In the genomic region with DNA sequence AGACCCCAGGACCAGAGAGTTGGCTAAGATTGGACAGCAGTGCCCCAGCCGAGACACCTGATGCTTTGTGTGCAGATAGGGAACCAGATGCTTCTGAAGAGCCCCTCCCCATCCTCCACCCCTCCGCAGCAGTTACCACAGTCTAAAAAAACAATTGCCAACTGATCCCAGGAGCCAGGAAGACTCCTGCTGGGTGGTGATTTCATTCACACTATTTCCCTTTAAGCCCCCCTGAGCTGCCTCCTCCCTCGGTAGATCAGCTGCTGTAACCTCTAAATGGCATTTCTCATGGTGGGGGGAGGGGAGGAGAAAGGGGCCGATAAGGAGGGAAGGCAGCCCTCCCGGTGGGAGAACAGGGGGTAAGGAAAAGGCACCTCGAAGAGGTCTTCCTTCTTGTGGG, we compare ENCODE assay signal across 20 mouse cellular contexts. TPM values are rescaled to one million over a fixed set of nuclear protein-coding genes. Genes with fewer than 3 reads are reported as not detected.
DNase-seq lines count a peak whose midpoint lies in the region; ATAC-seq and TF ChIP-seq lines count a peak whose summit lies in the region.
"Had no signal": no experiment of that assay in that cellular context is flagged by ENCODE, and none has a peak within 500 bp of the region (broad histone marks: within the 10 kb centered on the region; RNA-seq: fewer than 3 reads in every experiment).

No protein-coding gene starts in this region.

- peak overlapping the region; percentile 59 for H3K27ac ChIP-seq in heart, embryonic 10.5 days
- peak overlapping the region; percentile 14 for H3K27ac ChIP-seq in midbrain, embryonic 10.5 days (replicated peaks)
- H3K27ac ChIP-seq in midbrain, postnatal 0 days (ENCODE audit: low read depth, low read length), result no peak overlapping the region
- H3K27ac ChIP-seq in limb, embryonic 14.5 days (replicated peaks; ENCODE audit: low read depth, low read length), result no peak overlapping the region
- H3K27ac ChIP-seq: liver, embryonic 13.5 days had no signal

- H3K9me3 ChIP-seq in heart, embryonic 10.5 days, result no peaks in the 10 kb centered on the region
- H3K9me3 ChIP-seq in midbrain, embryonic 10.5 days (replicated peaks), result no peaks in the 10 kb centered on the region
- H3K9me3 ChIP-seq in midbrain, postnatal 0 days (ENCODE audit: low read length), result no peaks in the 10 kb centered on the region
- no peaks in the 10 kb centered on the region for H3K9me3 ChIP-seq in limb, embryonic 14.5 days (ENCODE audit: control insufficient read depth, low read length)
- H3K9me3 ChIP-seq: liver, embryonic 13.5 days had no signal

- peaks cover 31% of the 10 kb centered on the region for H3K4me1 ChIP-seq in heart, embryonic 10.5 days
- H3K4me1 ChIP-seq in midbrain, embryonic 10.5 days, result peaks cover 22% of the 10 kb centered on the region
- H3K4me1 ChIP-seq in midbrain, postnatal 0 days (ENCODE audit: insufficient read depth, low read length), result no peaks in the 10 kb centered on the region
- peaks cover 17% of the 10 kb centered on the region for H3K4me1 ChIP-seq in limb, embryonic 14.5 days (ENCODE audit: control insufficient read depth, insufficient read depth, low read length)

- H3K4me3 ChIP-seq in heart, embryonic 10.5 days, result peak overlapping the region; percentile 32
- H3K4me3 ChIP-seq in midbrain, embryonic 10.5 days, result no peak overlapping the region
- no peak overlapping the region for H3K4me3 ChIP-seq in midbrain, postnatal 0 days (ENCODE audit: low read depth, low read length)
- H3K4me3 ChIP-seq in limb, embryonic 14.5 days (replicated peaks; ENCODE audit: low read length), result no peak overlapping the region
- H3K4me3 ChIP-seq: liver, embryonic 13.5 days had no signal

- H3K27me3 ChIP-seq in heart, embryonic 10.5 days (ENCODE audit: insufficient read depth, poor library complexity, severe bottlenecking), result no peaks in the 10 kb centered on the region
- H3K27me3 ChIP-seq in midbrain, embryonic 10.5 days (ENCODE audit: low read depth, poor library complexity, severe bottlenecking), result peaks cover 39% of the 10 kb centered on the region
- no peaks in the 10 kb centered on the region for H3K27me3 ChIP-seq in midbrain, postnatal 0 days (ENCODE audit: insufficient read depth, low read length)
- H3K27me3 ChIP-seq in limb, embryonic 14.5 days (ENCODE audit: control insufficient read depth, insufficient read depth, low read length), result no peaks in the 10 kb centered on the region

- H3K4me2 ChIP-seq in midbrain, postnatal 0 days (ENCODE audit: low read depth, low read length, poor library complexity, severe bottlenecking), result no peak overlapping the region
- peak overlapping the region; percentile 6; the same call in 1 of the 2 replicates for H3K4me2 ChIP-seq in limb, embryonic 14.5 days (replicated peaks; ENCODE audit: low read depth, low read length, severe bottlenecking)
- H3K4me2 ChIP-seq: liver, embryonic 13.5 days; midbrain, embryonic 11.5 days had no signal

- intact Hi-C loops in heart, postnatal 14 days (cut with DNase I), result no loop called here
- intact Hi-C loops in left cerebral cortex, postnatal 25 days (cut with DNase I), result no loop called here

- no peak for TF ChIP-seq CTCF in midbrain, postnatal 0 days (IDR thresholded peaks at IDR 0.05)

- H3K36me3 ChIP-seq in heart, embryonic 10.5 days, result no peaks in the 10 kb centered on the region
- no peaks in the 10 kb centered on the region for H3K36me3 ChIP-seq in midbrain, embryonic 10.5 days
- no peaks in the 10 kb centered on the region for H3K36me3 ChIP-seq in midbrain, postnatal 0 days (ENCODE audit: insufficient read depth, low read length)
- H3K36me3 ChIP-seq in limb, embryonic 14.5 days (ENCODE audit: control insufficient read depth, insufficient read depth, low read length), result no peaks in the 10 kb centered on the region
- H3K36me3 ChIP-seq: liver, embryonic 13.5 days had no signal

- ATAC-seq in midbrain, postnatal 0 days (ENCODE audit: low FRiP score), result no peak
- ATAC-seq in limb, embryonic 14.5 days (ENCODE audit: low FRiP score, low read depth), result peak; percentile 53

- TF ChIP-seq POLR2A in limb, embryonic 14.5 days (IDR thresholded peaks at IDR 0.05; ENCODE audit: borderline replicate concordance, extremely low read depth, insufficient read depth, insufficient read length), result no peak

- no peak for DNase-seq in heart, embryonic 10.5 days (ENCODE audit: low spot score)
- DNase-seq in heart, postnatal 14 days, result no peak
- no peak for DNase-seq in midbrain, embryonic 10.5 days (ENCODE audit: low spot score)
- no peak for DNase-seq in midbrain, postnatal 0 days (ENCODE audit: low spot score)
- peak; percentile 31 for DNase-seq in embryo, embryonic 9.5 days (ENCODE audit: extremely low spot score)
- no peak for DNase-seq in limb, embryonic 14.5 days (ENCODE audit: low spot score)
- DNase-seq in urinary bladder, postnatal 14 days (ENCODE audit: low spot score), result no peak
- DNase-seq in left cerebral cortex, postnatal 25 days (ENCODE audit: low spot score in 2 of 2), result no peak
- DNase-seq: adrenal gland, postnatal 10 days; cerebellum, adult 8-10 months; heart, postnatal 4 days; kidney, adult 9 months; liver, embryonic 13.5 days; lung, postnatal 10 days; thymus, postnatal 36 days had no signal

- H3K9ac ChIP-seq in midbrain, postnatal 0 days (replicated peaks; ENCODE audit: low read length, poor library complexity, severe bottlenecking), result no peak overlapping the region
- H3K9ac ChIP-seq in limb, embryonic 14.5 days (ENCODE audit: low read depth, low read length, severe bottlenecking), result no peak overlapping the region
- H3K9ac ChIP-seq: liver, embryonic 13.5 days had no signal

- WGBS in heart, embryonic 10.5 days, result 2% methylated on average over 6 of the region's 6 CpGs
- WGBS in midbrain, embryonic 10.5 days, result 4% methylated on average over 6 of the region's 6 CpGs
- 8% methylated on average over 6 of the region's 6 CpGs for WGBS in midbrain, postnatal 0 days
- WGBS in limb, embryonic 14.5 days, result 2% methylated on average over 6 of the region's 6 CpGs

RNA-seq across cellular contexts. Expression of gene Fgf6, which starts 3.9 kb away (rescaled TPM):
- polyA plus RNA-seq in heart, embryonic 10.5 days (2016; fragmentation: Nextera tagmentation; extraction: Ambion mirVana), result 0.24 and 0.30 TPM in 2 replicates
- total RNA-seq in heart, postnatal 14 days (2021), result under 1 TPM; 0.05 to 0.12 TPM
- polyA plus RNA-seq in midbrain, embryonic 10.5 days (2016; fragmentation: Nextera tagmentation; extraction: Ambion mirVana), result not detected in 2 replicates
- total RNA-seq in midbrain, postnatal 0 days (2014; rRNA removed), result not detected in 2 replicates
- not detected in 2 replicates for polyA plus RNA-seq in midbrain, postnatal 0 days (2015; fragmentation: Nextera tagmentation; extraction: Ambion mirVana)
- 2.8 and 2.9 TPM in 2 replicates for polyA plus RNA-seq in limb, embryonic 14.5 days (2012; rRNA removed)
- polyA plus RNA-seq in limb, embryonic 14.5 days (2014; fragmentation: Nextera tagmentation; extraction: Ambion mirVana), result 2.3 and 2.5 TPM in 2 replicates
- total RNA-seq in left cerebral cortex, postnatal 25 days (2021), result not detected
- total RNA-seq: ES-E14; layer of hippocampus, adult 8-10 months had no signal
- polyA plus RNA-seq: forebrain, embryonic 11.5 days; gonadal fat pad, adult 2 months; midbrain, embryonic 11.5 days had no signal

RNA-seq across cellular contexts. Expression of gene Fgf23, which starts 53.4 kb away (rescaled TPM):
- 0.11 and 0.46 TPM in 2 replicates for polyA plus RNA-seq in heart, embryonic 10.5 days (2016; fragmentation: Nextera tagmentation; extraction: Ambion mirVana)
- not detected for total RNA-seq in heart, postnatal 14 days (2021)
- polyA plus RNA-seq in midbrain, embryonic 10.5 days (2016; fragmentation: Nextera tagmentation; extraction: Ambion mirVana), result 0.14 TPM in 1 of 2 replicates, not detected in the other
- total RNA-seq in midbrain, postnatal 0 days (2014; rRNA removed), result 0.33 and 0.77 TPM in 2 replicates
- 0.38 and 0.63 TPM in 2 replicates for polyA plus RNA-seq in midbrain, postnatal 0 days (2015; fragmentation: Nextera tagmentation; extraction: Ambion mirVana)
- 0.17 and 0.24 TPM in 2 replicates for polyA plus RNA-seq in limb, embryonic 14.5 days (2012; rRNA removed)
- not detected in 2 replicates for polyA plus RNA-seq in limb, embryonic 14.5 days (2014; fragmentation: Nextera tagmentation; extraction: Ambion mirVana)
- total RNA-seq in left cerebral cortex, postnatal 25 days (2021), result under 1 TPM; 0.32 to 0.71 TPM
- total RNA-seq: adrenal gland, postnatal 10 days; ES-E14 had no signal
- polyA plus RNA-seq: forebrain, embryonic 11.5 days; gonadal fat pad, adult 2 months; liver, embryonic 13.5 days; midbrain, embryonic 11.5 days had no signal

Comparison
In these comparisons a context has a peak if more than half of its experiments do, and no peak if none do; other contexts are left out.
1. H3K27ac ChIP-seq: peak in heart, embryonic 10.5 days (single experiment) and midbrain, embryonic 10.5 days (single experiment); none in midbrain, postnatal 0 days (single experiment) and limb, embryonic 14.5 days (single experiment).